Mouse (Mus musculus) neural tube, embryonic 12.5 days (tissue): ENCODE results near the gene Krt27. TPM values are rescaled to one million over a fixed set of nuclear protein-coding genes. Genes with fewer than 3 reads are reported as not detected.

Experiments used
- ATAC-seq: fragments of 200-750 bp; cut with Nextera tagmentation; 2 replicates; pipeline ENCODE4 v1.8.0; 2017; ENCODE audit warnings: low read depth, mild to moderate bottlenecking, moderate TSS enrichment, moderate library complexity; ENCODE audit not compliant: low FRiP score
- H3K27ac ChIP-seq: fragments of 300-500 bp; sonication (generic); 2 replicates; pipeline ENCODE4 v1.5.1; 2016
- H3K27me3 ChIP-seq: fragments of 300-500 bp; sonication (generic); replicated peaks from 2 replicates; pipeline ENCODE4 v1.6.1; 2016; ENCODE audit warnings: mild to moderate bottlenecking
- H3K36me3 ChIP-seq: fragments of 300-500 bp; sonication (generic); 2 replicates; pipeline ENCODE4 v1.6.1; 2016; ENCODE audit warnings: mild to moderate bottlenecking
- H3K4me1 ChIP-seq: fragments of 300-500 bp; sonication (generic); 2 replicates; pipeline ENCODE4 v1.6.1; 2016
- H3K4me2 ChIP-seq: fragments of 300-500 bp; sonication (generic); replicated peaks from 2 replicates; pipeline ENCODE4 v1.6.1; 2016; ENCODE audit warnings: mild to moderate bottlenecking
- H3K4me3 ChIP-seq: fragments of 300-500 bp; sonication (generic); 2 replicates; pipeline ENCODE4 v1.5.1; 2016
- H3K9ac ChIP-seq: fragments of 300-500 bp; sonication (generic); 2 replicates; pipeline ENCODE4 v1.6.1; 2016; ENCODE audit warnings: mild to moderate bottlenecking
- H3K9me3 ChIP-seq: fragments of 300-500 bp; sonication (generic); 2 replicates; pipeline ENCODE4 v1.6.1; 2016; ENCODE audit warnings: mild to moderate bottlenecking
- WGBS: fragments of 180-500 bp; shearing (Covaris S2); methylation state at CpG from one replicate; pipeline ENCODE4 v1.1.7; 2016; 5-methylcytosine and 5-hydroxymethylcytosine counted together
- polyA plus RNA-seq: library from polyadenylated mRNA; unstranded; fragments of >200 nt; fragmentation: Nextera tagmentation; extraction: Ambion mirVana; gene quantifications from 2 replicates; pipeline ENCODE4 v1.2.1, GENCODE M21; 2016

The Krt27 gene
- not detected in 2 replicates for polyA plus RNA-seq

GRCm38 (mm10) chr11:99351004-99351403 lies at the start of gene Krt27:
TSS of gene Krt27 (minus strand) at chr11:99351104.
- no peaks in the 10 kb centered on the region for H3K4me1 ChIP-seq
- WGBS: 77% methylated on average over 12 of the region's 12 CpGs
- no peak within 1 kb of the TSS for H3K4me2 ChIP-seq
- no peak within 1 kb of the TSS for H3K4me3 ChIP-seq
- no peak within 1 kb of the TSS for H3K27ac ChIP-seq
- no peaks in the 10 kb centered on the region for H3K36me3 ChIP-seq
- H3K27me3 ChIP-seq: no peaks in the 10 kb centered on the region
- no peak for ATAC-seq
- no peaks in the 10 kb centered on the region for H3K9me3 ChIP-seq
- no peak within 1 kb of the TSS for H3K9ac ChIP-seq

DNA sequence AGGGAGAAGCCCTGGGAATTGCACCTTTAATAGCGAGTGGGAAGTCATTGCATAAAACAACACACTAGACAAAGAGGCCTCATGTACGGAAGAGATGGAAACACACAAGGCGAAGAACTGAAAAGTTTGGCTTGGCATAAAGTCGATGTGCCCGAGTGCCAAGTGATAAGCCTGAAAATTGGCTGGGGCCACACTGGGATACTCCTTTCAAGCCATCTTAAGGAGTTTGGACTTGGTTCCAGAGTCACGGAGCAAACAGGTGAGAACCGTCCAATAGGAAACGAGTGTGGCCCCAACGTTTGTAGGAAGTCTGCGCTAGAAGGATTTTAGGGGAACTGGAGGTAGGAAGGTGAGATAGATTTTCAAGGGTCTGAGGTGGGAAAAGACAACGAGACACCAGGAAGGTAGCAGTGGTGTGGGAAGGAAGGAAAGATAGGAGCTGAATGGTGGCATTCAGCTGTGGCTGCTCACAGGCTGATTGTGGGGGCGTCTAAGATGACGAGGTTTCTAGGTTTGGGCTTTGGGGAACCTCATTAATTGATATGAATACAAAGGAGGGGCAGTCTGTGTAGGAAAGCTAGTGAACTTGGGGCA lies 49.1 kb upstream of the Krt27 start:
- ATAC-seq: no peak
- no peak overlapping the region for H3K9ac ChIP-seq
- H3K27me3 ChIP-seq: no peaks in the 10 kb centered on the region
- H3K4me2 ChIP-seq: no peak overlapping the region
- H3K27ac ChIP-seq: no peak overlapping the region
- 87% methylated on average over 13 of the region's 13 CpGs for WGBS
- H3K36me3 ChIP-seq: no peaks in the 10 kb centered on the region
- no peaks in the 10 kb centered on the region for H3K4me1 ChIP-seq
- H3K9me3 ChIP-seq: no peaks in the 10 kb centered on the region
- H3K4me3 ChIP-seq: no peak overlapping the region

GRCm38 (mm10) chr11:99398832-99399231 lies 47.9 kb upstream of the Krt27 start:
- Histone ChIP-seq H3K4me1 (no peaks in the 10 kb centered on the region), H3K9me3 (no peaks in the 10 kb centered on the region), H3K4me3 (no peak overlapping the region), H3K27me3 (no peaks in the 10 kb centered on the region), H3K9ac (no peak overlapping the region), H3K36me3 (no peaks in the 10 kb centered on the region), H3K27ac (no peak overlapping the region), H3K4me2 (no peak overlapping the region)
- ATAC-seq: no peak
- WGBS: 82% methylated on average over 8 of the region's 8 CpGs

DNA sequence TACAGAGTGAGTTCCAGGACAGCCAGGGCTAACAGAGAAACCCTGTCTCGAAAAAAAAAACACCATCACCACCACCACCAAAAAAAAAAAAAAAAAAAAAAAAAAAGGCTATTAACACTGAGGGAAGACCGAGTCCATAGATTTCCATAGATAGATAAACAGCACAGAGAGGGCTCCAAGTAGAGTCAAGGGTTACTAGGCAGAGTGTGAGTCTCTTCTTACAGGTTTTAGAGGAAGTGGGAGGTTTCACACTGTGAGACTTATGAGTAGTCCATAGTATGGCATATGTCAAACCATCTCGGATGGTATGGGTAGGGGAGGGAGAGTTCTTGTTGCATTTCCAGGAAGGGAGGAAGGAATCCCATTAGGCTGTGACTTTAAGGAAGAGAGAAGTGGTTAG lies 47.2 kb upstream of the Krt27 start:
- Histone ChIP-seq H3K4me3 (no peak overlapping the region), H3K4me1 (no peaks in the 10 kb centered on the region), H3K9me3 (no peaks in the 10 kb centered on the region), H3K36me3 (no peaks in the 10 kb centered on the region), H3K27ac (no peak overlapping the region), H3K4me2 (no peak overlapping the region), H3K9ac (no peak overlapping the region), H3K27me3 (no peaks in the 10 kb centered on the region)
- 80% methylated on average over 3 of the region's 3 CpGs for WGBS
- ATAC-seq: no peak

DNA sequence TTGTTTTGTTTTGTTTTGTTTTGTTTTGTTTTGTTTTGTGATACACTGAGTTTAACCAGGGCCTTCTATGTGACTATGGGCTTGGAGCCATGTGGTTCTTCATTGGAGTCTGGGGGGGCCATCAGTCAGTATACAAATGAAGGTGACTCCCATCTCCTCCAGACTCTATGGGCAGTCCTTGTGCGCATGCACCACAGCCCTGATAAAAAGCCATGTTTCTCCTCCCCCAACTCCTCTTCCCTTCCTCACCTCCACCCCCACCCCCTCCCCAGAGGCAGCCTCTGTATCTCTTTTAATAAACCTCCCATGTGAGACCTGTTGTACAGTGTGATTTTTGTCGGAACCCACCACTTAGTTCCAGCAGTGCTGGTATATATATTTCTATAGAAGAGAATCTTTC lies 45.8 kb upstream of the Krt27 start:
- WGBS: 87% methylated on average over 2 of the region's 2 CpGs
- H3K9me3 ChIP-seq: no peaks in the 10 kb centered on the region
- H3K36me3 ChIP-seq: no peaks in the 10 kb centered on the region
- H3K4me2 ChIP-seq: no peak overlapping the region
- no peak overlapping the region for H3K27ac ChIP-seq
- H3K4me1 ChIP-seq: no peaks in the 10 kb centered on the region
- no peaks in the 10 kb centered on the region for H3K27me3 ChIP-seq
- no peak for ATAC-seq
- no peak overlapping the region for H3K4me3 ChIP-seq
- H3K9ac ChIP-seq: no peak overlapping the region

DNA sequence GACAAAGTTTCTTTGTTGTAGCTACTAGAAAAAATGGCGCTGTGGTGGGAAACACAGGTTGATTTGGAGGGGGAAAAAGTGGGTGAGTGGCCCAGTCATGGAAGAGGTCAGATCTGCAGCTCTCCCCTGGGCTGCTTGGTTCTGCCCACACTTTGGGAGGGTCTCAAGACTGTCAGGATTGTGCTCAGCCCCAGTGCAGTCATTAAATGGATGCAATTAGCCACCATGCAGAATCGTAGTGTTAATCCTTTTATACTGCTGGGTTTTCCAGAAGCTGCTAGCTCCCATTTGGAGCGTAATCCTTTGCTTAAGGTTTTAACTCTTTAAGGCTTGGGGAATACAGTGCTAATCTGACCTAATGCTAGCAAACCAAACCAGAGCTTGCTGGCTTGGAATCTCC lies 45.1 kb upstream of the Krt27 start:
- no peaks in the 10 kb centered on the region for H3K27me3 ChIP-seq
- no peak overlapping the region for H3K27ac ChIP-seq
- H3K9ac ChIP-seq: no peak overlapping the region
- no peaks in the 10 kb centered on the region for H3K9me3 ChIP-seq
- no peaks in the 10 kb centered on the region for H3K36me3 ChIP-seq
- WGBS: 42% methylated on average over 3 of the region's 3 CpGs
- ATAC-seq: no peak
- no peak overlapping the region for H3K4me2 ChIP-seq
- H3K4me3 ChIP-seq: no peak overlapping the region
- no peaks in the 10 kb centered on the region for H3K4me1 ChIP-seq

- no peak overlapping the region for H3K9ac ChIP-seq
- no peaks in the 10 kb centered on the region for H3K27me3 ChIP-seq
- WGBS: 88% methylated on average over 10 of the region's 10 CpGs
- no peak for ATAC-seq
- H3K9me3 ChIP-seq: no peaks in the 10 kb centered on the region
- H3K4me2 ChIP-seq: no peak overlapping the region
- no peak overlapping the region for H3K27ac ChIP-seq
- no peaks in the 10 kb centered on the region for H3K36me3 ChIP-seq
- no peak overlapping the region for H3K4me3 ChIP-seq
- no peaks in the 10 kb centered on the region for H3K4me1 ChIP-seq
Measured at GRCm38 (mm10) chr11:99392492-99392891, 41.6 kb upstream of the Krt27 start.

GRCm38 (mm10) chr11:99391375-99391774 lies 40.5 kb upstream of the Krt27 start:
- Histone ChIP-seq H3K9me3 (no peaks in the 10 kb centered on the region), H3K9ac (no peak overlapping the region), H3K27ac (no peak overlapping the region), H3K4me3 (no peak overlapping the region), H3K27me3 (no peaks in the 10 kb centered on the region), H3K36me3 (no peaks in the 10 kb centered on the region), H3K4me1 (no peaks in the 10 kb centered on the region), H3K4me2 (no peak overlapping the region)
- WGBS: 88% methylated on average over 6 of the region's 6 CpGs
- no peak for ATAC-seq

- no peak overlapping the region for H3K27ac ChIP-seq
- H3K36me3 ChIP-seq: no peaks in the 10 kb centered on the region
- H3K4me1 ChIP-seq: no peaks in the 10 kb centered on the region
- H3K27me3 ChIP-seq: no peaks in the 10 kb centered on the region
- no peak overlapping the region for H3K9ac ChIP-seq
- H3K4me2 ChIP-seq: no peak overlapping the region
- H3K4me3 ChIP-seq: no peak overlapping the region
- WGBS: 77% methylated on average over 7 of the region's 7 CpGs
- ATAC-seq: no peak
- H3K9me3 ChIP-seq: no peaks in the 10 kb centered on the region
Measured at GRCm38 (mm10) chr11:99390866-99391265, 40.0 kb upstream of the Krt27 start.

- H3K4me3 ChIP-seq: no peak within 1 kb of the TSS
- H3K9me3 ChIP-seq: no peaks in the 10 kb centered on the region
- peaks cover 3% of the 10 kb centered on the region; the same call in 1 of the 2 replicates for H3K27me3 ChIP-seq
- WGBS: 87% methylated on average over 4 of the region's 4 CpGs
- H3K36me3 ChIP-seq: no peaks in the 10 kb centered on the region
- no peaks in the 10 kb centered on the region for H3K4me1 ChIP-seq
- H3K4me2 ChIP-seq: no peak within 1 kb of the TSS
- no peak for ATAC-seq
- H3K9ac ChIP-seq: 0 out of 2 replicates have a peak within 1 kb of the TSS, but pooled peaks have one; percentile 3
- H3K27ac ChIP-seq: no peak within 1 kb of the TSS
Measured at GRCm38 (mm10) chr11:99389264-99389663, 38.4 kb upstream of the Krt27 start, which contains the start of gene Krt10. TSS of gene Krt10 (minus strand) at chr11:99389364.

DNA sequence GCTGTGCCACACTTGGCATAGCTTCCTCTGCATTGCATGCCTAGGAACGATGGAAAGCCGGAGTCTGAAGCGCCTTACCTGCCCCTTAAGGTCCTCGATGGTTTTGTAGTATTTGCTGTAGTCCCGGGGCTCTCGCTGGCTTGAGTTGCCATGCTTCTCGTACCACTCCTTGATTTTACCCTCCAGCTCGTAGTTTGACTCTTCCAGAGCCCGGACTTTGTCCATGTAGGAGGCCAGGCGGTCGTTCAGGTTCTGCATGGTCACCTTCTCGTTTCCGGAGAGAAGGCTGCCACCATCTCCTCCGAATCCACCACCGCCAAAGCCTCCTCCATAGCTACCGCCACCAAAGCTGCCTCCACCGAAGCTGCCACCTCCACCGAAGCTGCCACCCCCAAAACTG lies 37.8 kb upstream of the Krt27 start:
- Histone ChIP-seq H3K4me1 (no peaks in the 10 kb centered on the region), H3K9ac (no peak overlapping the region), H3K27me3 (peaks cover 5% of the 10 kb centered on the region; the same call in 1 of the 2 replicates), H3K4me2 (no peak overlapping the region), H3K36me3 (no peaks in the 10 kb centered on the region), H3K9me3 (no peaks in the 10 kb centered on the region), H3K4me3 (no peak overlapping the region), H3K27ac (no peak overlapping the region)
- ATAC-seq: no peak
- 94% methylated on average over 18 of the region's 18 CpGs for WGBS

GRCm38 (mm10) chr11:99385813-99386721 lies 35.2 kb upstream of the Krt27 start:
- H3K4me2 ChIP-seq: peak overlapping the region; percentile 70
- peaks cover 9% of the 10 kb centered on the region for H3K27me3 ChIP-seq
- WGBS: 2% methylated on average over 71 of the region's 71 CpGs
- peak overlapping the region; percentile 89 for H3K27ac ChIP-seq
- H3K36me3 ChIP-seq: no peaks in the 10 kb centered on the region
- peak; percentile 81 for ATAC-seq
- peak overlapping the region; percentile 53 for H3K4me3 ChIP-seq
- H3K4me1 ChIP-seq: no peaks in the 10 kb centered on the region
- H3K9me3 ChIP-seq: no peaks in the 10 kb centered on the region
- H3K9ac ChIP-seq: peak overlapping the region; percentile 66
